Mouse (Mus musculus) liver, embryonic 13.5 days (tissue): ENCODE measurements at regions not wholly inside any gene's neighbourhood (a gene's known extent, or its start where the extent isn't known, plus 50 kb on each side); places are given as distances from the start of the nearest gene placed in this dataset.
"Not testable (repeated sequence)": the region's sequence is repeated elsewhere in the genome, so short reads cannot be mapped to it uniquely, and the experiment has no call there.

Source experiments
- ATAC-seq: fragments of 200-750 bp; cut with Nextera tagmentation; 2 replicates; pipeline ENCODE4 v1.8.0; 2017; ENCODE audit warnings: low read depth, mild to moderate bottlenecking, moderate number of reproducible peaks, moderate library complexity
- DNase-seq: peaks from one replicate; pipeline ENCODE4 v3.0.0; 2022
- H3K27ac ChIP-seq: fragments of 300-500 bp; sonication (generic); 2 replicates; pipeline ENCODE4 v1.5.1; 2015; ENCODE audit warnings: moderate library complexity, mild to moderate bottlenecking, inconsistent platforms
- H3K27me3 ChIP-seq: fragments of 300-500 bp; sonication (generic); 2 replicates; pipeline ENCODE4 v1.6.1; 2015; ENCODE audit warnings: mild to moderate bottlenecking, inconsistent platforms
- H3K36me3 ChIP-seq: fragments of 300-500 bp; sonication (generic); 2 replicates; pipeline ENCODE4 v1.6.1; 2015; ENCODE audit warnings: mild to moderate bottlenecking, inconsistent platforms
- H3K4me1 ChIP-seq: fragments of 300-500 bp; sonication (generic); replicated peaks from 2 replicates; pipeline ENCODE4 v1.6.1; 2015; ENCODE audit warnings: inconsistent platforms
- H3K4me2 ChIP-seq: fragments of 300-500 bp; sonication (generic); 2 replicates; pipeline ENCODE4 v1.6.1; 2015; ENCODE audit warnings: inconsistent platforms, mild to moderate bottlenecking, moderate library complexity
- H3K4me3 ChIP-seq: fragments of 300-500 bp; sonication (generic); replicated peaks from 2 replicates; pipeline ENCODE4 v1.5.1; 2015; ENCODE audit warnings: mild to moderate bottlenecking, inconsistent platforms
- H3K9ac ChIP-seq: fragments of 300-500 bp; sonication (generic); 2 replicates; pipeline ENCODE4 v1.6.1; 2015; ENCODE audit warnings: mild to moderate bottlenecking, inconsistent platforms
- H3K9me3 ChIP-seq: fragments of 300-500 bp; sonication (generic); replicated peaks from 2 replicates; pipeline ENCODE4 v1.6.1; 2016; ENCODE audit warnings: inconsistent platforms
- WGBS: fragments of 180-500 bp; shearing (Covaris S2); methylation state at CpG from one replicate; pipeline ENCODE4 v1.1.7; 2015; ENCODE audit not compliant: insufficient replicate concordance; 5-methylcytosine and 5-hydroxymethylcytosine counted together

DNA sequence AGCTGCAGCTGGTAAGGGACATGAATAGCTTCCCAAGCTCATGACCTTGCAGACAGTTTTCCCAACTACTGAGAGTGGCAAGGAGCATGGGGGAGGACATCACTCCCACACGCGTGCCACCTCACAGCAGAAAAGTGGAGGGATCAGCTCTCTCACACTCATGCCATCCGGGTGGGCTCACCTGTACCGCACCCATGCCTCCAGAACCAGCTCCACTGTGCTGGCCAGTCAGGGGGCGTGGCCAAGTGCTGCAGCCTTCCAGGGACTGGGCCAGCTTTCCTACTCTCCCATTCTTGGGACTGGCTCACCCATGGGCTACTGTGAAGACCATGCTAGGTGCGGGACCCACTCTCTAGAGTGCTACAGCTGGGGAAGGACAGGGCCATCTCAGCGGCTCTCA lies 88.4 kb upstream of the Klf13 start:
- Histone ChIP-seq H3K9me3 (no peaks in the 10 kb centered on the region), H3K36me3 (no peaks in the 10 kb centered on the region), H3K4me1 (peaks cover 70% of the 10 kb centered on the region), H3K27ac (no peak overlapping the region), H3K9ac (no peak overlapping the region), H3K4me3 (no peak overlapping the region), H3K27me3 (no peaks in the 10 kb centered on the region), H3K4me2 (no peak overlapping the region)
- WGBS: 78% methylated on average over 7 of the region's 7 CpGs
- DNase-seq (no peak), ATAC-seq (no peak)

DNA sequence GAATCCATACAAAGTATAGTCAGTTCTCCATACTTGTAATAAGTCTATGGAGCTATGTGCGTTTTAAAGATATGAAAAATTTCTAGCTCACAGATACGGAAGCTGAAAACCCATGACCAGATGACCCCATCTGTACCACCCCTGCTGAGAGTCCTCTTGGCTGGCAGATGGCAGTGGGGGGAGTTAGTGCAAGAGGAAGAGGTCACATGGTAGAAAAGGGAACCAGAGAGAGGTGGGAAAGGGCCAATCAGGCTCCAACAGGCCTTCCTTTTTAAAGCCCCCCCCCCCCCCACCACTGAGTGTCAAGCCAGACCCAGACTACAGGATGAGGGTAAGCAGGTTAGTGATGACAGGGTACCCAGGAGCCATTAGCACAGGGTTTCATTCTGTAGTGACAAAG lies 86.4 kb upstream of the Klf13 start:
- Histone ChIP-seq H3K9me3 (no peaks in the 10 kb centered on the region), H3K36me3 (no peaks in the 10 kb centered on the region), H3K9ac (no peak overlapping the region), H3K4me2 (no peak overlapping the region), H3K27me3 (no peaks in the 10 kb centered on the region), H3K4me1 (peaks cover 66% of the 10 kb centered on the region), H3K4me3 (no peak overlapping the region), H3K27ac (no peak overlapping the region)
- no peak for ATAC-seq
- DNase-seq: no peak
- 64% methylated on average over 2 of the region's 2 CpGs for WGBS

DNA sequence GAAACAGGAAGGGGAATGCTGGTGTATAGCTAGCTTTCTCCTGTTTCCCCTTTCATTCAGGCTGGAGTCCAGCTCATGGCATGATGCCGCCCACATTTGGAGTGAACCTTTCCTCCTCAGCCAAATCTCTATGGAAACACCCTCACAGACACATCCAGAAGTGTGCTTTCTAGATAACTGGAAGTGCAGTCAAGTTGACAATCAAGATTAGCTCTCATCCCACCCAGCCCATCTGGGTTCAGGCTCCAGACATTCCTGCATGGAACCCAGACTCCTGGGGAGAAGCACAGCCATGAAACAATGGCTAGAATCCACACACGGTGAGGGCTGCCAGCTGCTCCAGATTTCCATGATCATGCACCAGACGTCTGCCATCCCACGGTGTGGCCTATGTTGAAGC lies 85.5 kb upstream of the Klf13 start:
- Histone ChIP-seq H3K27me3 (no peaks in the 10 kb centered on the region), H3K4me1 (peaks cover 58% of the 10 kb centered on the region), H3K4me3 (no peak overlapping the region), H3K4me2 (0 out of 2 replicates have a peak overlapping the region, but pooled peaks have one; percentile 4), H3K36me3 (no peaks in the 10 kb centered on the region), H3K9me3 (no peaks in the 10 kb centered on the region), H3K9ac (no peak overlapping the region), H3K27ac (peak overlapping the region; percentile 8; the same call in 1 of the 2 replicates)
- ATAC-seq (peak; percentile 38), DNase-seq (no peak)
- 74% methylated on average over 4 of the region's 4 CpGs for WGBS

DNA sequence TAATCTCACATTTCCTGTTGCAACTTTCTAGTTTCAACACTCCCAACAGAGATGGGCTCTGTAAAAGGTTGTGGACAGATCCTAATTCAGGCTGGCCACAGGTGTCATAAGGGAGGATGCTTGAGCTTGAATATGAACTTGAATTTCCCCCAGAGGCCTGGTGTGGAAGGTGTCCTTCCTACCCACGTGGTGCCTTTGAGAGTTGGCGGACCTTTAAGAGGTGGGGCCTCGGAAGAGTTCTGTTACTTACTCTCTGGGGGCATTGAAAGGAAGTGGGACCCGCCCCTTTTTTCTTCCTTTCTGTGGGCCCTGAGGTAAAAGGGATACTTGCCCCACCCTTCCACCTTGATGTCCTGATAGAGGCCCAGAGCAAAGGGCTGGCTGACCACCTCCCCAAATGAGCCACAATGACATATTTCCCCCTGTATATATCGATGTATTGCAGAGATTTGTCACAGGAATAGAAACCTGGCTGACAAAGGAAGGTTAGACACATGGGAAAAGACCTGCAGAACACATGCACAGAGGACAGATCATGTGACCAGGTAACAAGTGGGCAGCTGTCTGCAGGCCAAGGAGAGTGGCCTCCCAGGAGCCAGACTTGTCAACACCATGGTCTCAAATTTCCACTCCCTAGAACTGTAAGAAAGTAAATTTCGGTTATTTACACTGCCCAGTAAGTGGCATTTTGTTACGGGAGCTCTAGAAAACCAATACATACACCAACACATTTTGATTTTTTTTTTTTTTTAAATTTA lies 84.2 kb upstream of the Klf13 start:
- Histone ChIP-seq H3K36me3 (no peaks in the 10 kb centered on the region), H3K4me1 (peaks cover 62% of the 10 kb centered on the region), H3K27ac (peak overlapping the region; percentile 34; the same call in 1 of the 2 replicates), H3K27me3 (no peaks in the 10 kb centered on the region), H3K9me3 (no peaks in the 10 kb centered on the region), H3K9ac (no peak overlapping the region; the same call in 1 of the 2 replicates), H3K4me2 (no peak overlapping the region), H3K4me3 (no peak overlapping the region)
- ATAC-seq: no peak
- 43% methylated on average over 7 of the region's 7 CpGs for WGBS
- DNase-seq: no peak

DNA sequence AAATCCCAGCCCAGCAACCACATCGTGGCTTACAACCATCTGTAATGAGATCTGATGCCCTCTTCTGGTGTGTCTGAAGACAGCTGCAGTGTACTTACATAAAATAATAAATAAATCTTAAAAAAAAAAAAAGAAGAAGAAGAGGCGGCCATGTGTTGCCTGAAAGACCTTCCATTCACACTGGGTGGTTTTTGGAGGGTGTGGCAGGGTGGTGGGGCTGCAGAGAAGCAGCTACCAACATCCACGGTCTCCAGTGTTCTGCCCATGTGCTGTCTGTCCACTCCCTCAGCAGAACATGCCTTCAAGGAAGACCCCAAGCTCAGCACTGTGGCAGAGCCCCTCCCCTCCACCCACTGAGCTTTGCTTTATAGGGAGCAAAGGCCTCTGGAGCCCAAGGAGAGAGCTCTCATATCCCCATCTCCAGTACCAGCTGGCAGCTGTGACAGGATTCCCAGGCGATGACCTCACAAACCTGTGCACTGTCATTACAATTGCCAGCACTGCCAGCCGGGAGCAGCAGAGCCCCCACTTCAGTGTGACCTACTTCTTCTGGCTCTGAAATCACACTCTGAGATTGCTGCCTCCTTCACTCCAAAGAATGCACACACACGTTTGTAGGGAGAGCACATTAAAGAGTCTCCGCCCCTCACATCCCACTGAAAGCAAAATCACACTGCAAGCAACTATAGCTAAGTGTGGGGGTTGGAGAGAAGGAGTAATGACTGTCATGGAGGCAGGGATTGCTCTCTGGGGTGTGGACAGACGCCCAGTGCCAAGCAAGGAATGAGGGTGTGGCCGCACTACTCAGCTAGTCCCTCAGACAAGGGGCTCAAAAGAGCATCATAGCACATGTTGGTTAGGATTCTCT lies 82.8 kb upstream of the Klf13 start:
- no peaks in the 10 kb centered on the region for H3K27me3 ChIP-seq
- no peak overlapping the region; the same call in 1 of the 2 replicates for H3K27ac ChIP-seq
- H3K9me3 ChIP-seq: no peaks in the 10 kb centered on the region
- ATAC-seq (no peak), DNase-seq (no peak)
- no peak overlapping the region for H3K4me3 ChIP-seq
- H3K36me3 ChIP-seq: no peaks in the 10 kb centered on the region
- no peak overlapping the region for H3K9ac ChIP-seq
- peaks cover 59% of the 10 kb centered on the region for H3K4me1 ChIP-seq
- no peak overlapping the region for H3K4me2 ChIP-seq
- WGBS: 69% methylated on average over 9 of the region's 9 CpGs

DNA sequence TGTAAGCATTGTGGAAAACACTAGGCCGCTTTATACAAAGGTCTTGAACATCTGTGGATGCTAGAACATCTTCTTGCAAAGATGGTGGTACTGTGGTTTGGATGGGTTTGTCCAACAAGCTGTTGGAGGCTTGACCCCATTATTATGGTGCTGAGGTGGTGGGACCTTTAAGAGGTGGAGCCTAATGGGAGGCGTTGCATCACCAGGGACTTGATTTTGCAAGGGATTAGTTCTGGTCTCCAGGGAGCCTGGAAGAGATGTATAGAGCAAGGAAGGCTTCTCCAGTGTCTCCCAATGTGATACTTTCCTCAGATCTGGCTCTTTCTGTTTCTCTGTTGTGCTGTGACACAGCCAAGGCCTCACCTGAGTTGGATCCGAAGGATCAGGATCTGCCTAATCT lies 79.4 kb upstream of the Klf13 start:
- Histone ChIP-seq H3K4me2 (no peak overlapping the region), H3K9ac (no peak overlapping the region), H3K4me1 (peaks cover 53% of the 10 kb centered on the region), H3K9me3 (no peaks in the 10 kb centered on the region), H3K27me3 (no peaks in the 10 kb centered on the region), H3K4me3 (no peak overlapping the region), H3K36me3 (no peaks in the 10 kb centered on the region), H3K27ac (no peak overlapping the region)
- 70% methylated on average over 3 of the region's 3 CpGs for WGBS
- no peak for DNase-seq
- no peak for ATAC-seq

DNA sequence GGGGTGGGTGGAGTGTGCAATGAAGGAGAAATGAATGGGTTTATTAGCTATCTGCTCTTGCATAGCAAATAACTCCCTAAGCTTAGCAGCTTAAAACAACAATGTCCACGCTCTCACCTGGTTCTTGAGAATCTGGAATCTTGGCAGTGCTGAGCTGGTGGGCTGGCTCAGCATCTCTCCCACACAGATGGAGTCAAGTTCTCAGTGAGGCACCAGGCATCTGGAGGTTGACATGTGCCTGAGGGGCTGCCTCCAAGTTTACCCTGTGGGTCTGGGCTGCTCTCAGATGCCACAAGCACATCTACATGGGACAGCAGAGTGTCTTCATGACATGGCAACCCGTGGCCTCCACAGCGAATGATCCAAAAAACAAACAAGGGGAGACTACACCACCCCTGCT lies 78.2 kb upstream of the Klf13 start:
- H3K4me2 ChIP-seq: no peak overlapping the region
- no peak overlapping the region for H3K9ac ChIP-seq
- 70% methylated on average over 3 of the region's 3 CpGs for WGBS
- H3K4me3 ChIP-seq: no peak overlapping the region
- ATAC-seq: no peak
- H3K9me3 ChIP-seq: no peaks in the 10 kb centered on the region
- H3K4me1 ChIP-seq: peaks cover 53% of the 10 kb centered on the region
- no peaks in the 10 kb centered on the region for H3K27me3 ChIP-seq
- H3K27ac ChIP-seq: peak overlapping the region; percentile 32
- DNase-seq: no peak
- H3K36me3 ChIP-seq: no peaks in the 10 kb centered on the region

DNA sequence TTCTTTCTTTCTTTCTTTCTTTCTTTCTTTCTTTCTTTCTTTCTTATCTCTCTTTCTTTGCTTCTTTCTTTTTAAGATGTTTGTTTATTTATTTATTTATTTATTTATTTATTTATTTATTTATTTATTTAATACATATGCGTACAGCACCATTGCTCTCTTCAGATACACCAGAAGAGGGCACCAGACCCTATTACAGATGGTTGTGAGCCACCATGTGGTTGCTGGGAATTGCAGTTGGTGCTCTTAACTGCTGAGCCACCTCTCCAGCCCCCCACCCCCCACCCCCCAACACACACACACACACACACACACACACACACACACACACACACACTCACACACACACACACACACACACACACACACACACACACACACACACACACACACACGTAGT lies 76.4 kb upstream of the Klf13 start:
- not testable (repeated sequence) for H3K9ac ChIP-seq, H3K4me2 ChIP-seq, ATAC-seq, DNase-seq, H3K9me3 ChIP-seq, H3K36me3 ChIP-seq, H3K27me3 ChIP-seq, H3K4me3 ChIP-seq, H3K27ac ChIP-seq
- H3K4me1 ChIP-seq: peaks cover 63% of the 10 kb centered on the region
- 86% methylated on average over 2 of the region's 2 CpGs for WGBS

DNA sequence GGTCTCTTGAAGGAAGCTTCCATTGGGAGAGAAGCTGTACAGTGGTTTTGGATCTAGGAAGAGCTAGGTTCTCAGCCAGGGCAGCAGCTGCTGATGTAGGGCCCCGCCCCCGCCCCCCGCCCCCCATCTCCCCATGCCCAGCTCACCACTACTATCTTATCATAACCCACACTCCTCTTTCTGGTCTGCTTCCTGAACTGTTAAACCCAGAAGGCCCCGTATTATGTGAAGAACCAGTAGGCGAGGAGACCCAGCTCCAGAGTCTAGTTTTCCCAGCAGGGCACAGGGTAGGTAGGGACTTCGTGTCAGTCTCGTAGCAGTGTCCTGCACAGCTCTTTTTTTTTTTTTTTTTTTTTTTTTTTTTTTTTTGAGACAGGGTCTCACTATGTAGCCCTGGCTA lies 75.5 kb upstream of the Klf13 start:
- no peaks in the 10 kb centered on the region for H3K9me3 ChIP-seq
- H3K4me1 ChIP-seq: peaks cover 69% of the 10 kb centered on the region
- peak overlapping the region; percentile 57 for H3K4me2 ChIP-seq
- H3K27ac ChIP-seq: peak overlapping the region; percentile 90
- DNase-seq (peak; percentile 52), ATAC-seq (peak; percentile 84)
- no peak overlapping the region for H3K4me3 ChIP-seq
- WGBS: 15% methylated on average over 7 of the region's 7 CpGs
- no peaks in the 10 kb centered on the region for H3K27me3 ChIP-seq
- no peaks in the 10 kb centered on the region for H3K36me3 ChIP-seq
- peak overlapping the region; percentile 71 for H3K9ac ChIP-seq

DNA sequence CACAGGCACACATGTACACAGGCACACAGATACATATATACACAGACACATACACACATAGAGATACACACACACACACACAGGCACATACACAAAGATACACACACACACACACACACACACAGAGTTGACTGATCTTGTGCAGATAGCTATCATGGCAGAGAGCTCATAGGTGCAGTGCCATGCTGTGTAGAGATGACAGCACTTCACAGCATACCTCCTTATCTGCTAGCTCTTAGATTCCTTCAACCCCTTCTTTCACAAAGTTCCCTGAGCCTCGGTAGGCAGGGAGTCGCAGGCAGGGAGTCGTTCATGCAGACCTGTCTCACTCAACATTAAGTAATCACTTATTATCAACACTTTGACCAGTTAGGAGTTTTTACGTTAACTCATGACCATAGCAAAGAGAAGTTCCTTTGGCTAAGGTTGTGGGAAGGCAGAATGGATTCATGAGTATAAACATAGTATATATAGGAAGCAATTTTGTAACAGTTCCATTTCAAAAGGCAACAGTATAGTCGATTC lies 74.4 kb upstream of the Klf13 start:
- H3K9ac ChIP-seq: peak overlapping the region; percentile 71
- peak overlapping the region; percentile 90 for H3K27ac ChIP-seq
- ATAC-seq: peak; percentile 65
- H3K27me3 ChIP-seq: no peaks in the 10 kb centered on the region
- H3K9me3 ChIP-seq: no peaks in the 10 kb centered on the region
- H3K4me2 ChIP-seq: no peak overlapping the region
- no peak overlapping the region for H3K4me3 ChIP-seq
- no peak for DNase-seq
- H3K4me1 ChIP-seq: peaks cover 70% of the 10 kb centered on the region
- no peaks in the 10 kb centered on the region for H3K36me3 ChIP-seq
- WGBS: 29% methylated on average over 5 of the region's 5 CpGs

DNA sequence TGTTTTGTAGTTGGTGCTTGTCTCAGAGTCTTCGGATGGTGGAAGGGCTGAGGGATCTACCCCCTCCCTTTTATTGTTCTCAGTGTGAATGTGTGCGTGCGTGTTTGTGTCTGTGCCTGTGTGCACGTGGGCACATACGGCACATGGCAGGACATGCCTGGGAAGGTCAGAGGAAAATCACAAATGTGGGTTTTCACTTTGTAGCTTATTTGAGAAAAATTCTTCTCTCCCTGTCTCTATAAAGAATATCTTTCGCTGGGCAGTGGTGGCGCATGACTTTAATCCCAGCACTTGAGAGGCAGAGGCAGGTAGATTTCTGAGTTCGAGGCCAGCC lies 73.5 kb upstream of the Klf13 start:
- no peaks in the 10 kb centered on the region for H3K27me3 ChIP-seq
- no peaks in the 10 kb centered on the region for H3K9me3 ChIP-seq
- no peaks in the 10 kb centered on the region for H3K36me3 ChIP-seq
- peak overlapping the region; percentile 55 for H3K9ac ChIP-seq
- peaks cover 72% of the 10 kb centered on the region for H3K4me1 ChIP-seq
- no peak overlapping the region for H3K4me3 ChIP-seq
- peak overlapping the region; percentile 43 for H3K4me2 ChIP-seq
- 48% methylated on average over 8 of the region's 8 CpGs for WGBS
- DNase-seq (no peak), ATAC-seq (no peak)
- peak overlapping the region; percentile 84 for H3K27ac ChIP-seq
